Mouse (Mus musculus) lung, postnatal 10 days (tissue): Measurements from ENCODE around the gene Gm20792.
"Not testable (repeated sequence)": the region's sequence is repeated elsewhere in the genome, so short reads cannot be mapped to it uniquely, and the experiment has no call there.

Experiments
- DNase-seq: peaks from one replicate; pipeline ENCODE4 v3.0.0; 2021

Gene Gm20792

DNA sequence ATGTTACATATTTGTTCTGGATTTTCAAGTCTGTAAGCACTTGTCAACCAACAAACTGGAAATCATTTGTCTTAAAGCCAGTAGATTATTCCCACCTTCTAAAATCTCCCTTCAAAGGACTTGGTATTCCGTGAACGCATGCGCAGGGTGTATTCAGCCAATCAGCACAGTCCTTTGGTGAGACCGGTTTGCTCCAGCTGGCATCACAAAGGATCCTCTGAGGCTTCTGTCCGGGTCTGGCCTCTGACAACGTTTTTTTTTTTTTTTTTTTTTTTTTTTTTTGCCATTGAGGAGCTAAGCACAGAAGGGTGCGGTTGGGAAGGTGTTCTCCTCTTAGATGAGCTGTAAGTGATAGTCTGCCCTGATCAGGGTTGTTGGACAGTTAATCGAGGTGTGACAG lies at the start of gene Gm20792:
Gene Gm20792, plus strand, starts transcription at position 301 of the 400 bp plus-strand sequence.
- DNase-seq: not testable (repeated sequence)
